Mouse (Mus musculus): Measurements from ENCODE around the gene Golt1a.
A peak's percentile ranks its signal among the peaks of the same experiment; 100 is the strongest.

The Golt1a gene

GRCm38 (mm10) chr1:133309652-133310267 lies at the start of gene Golt1a:
TSS of gene Golt1a (plus strand) at chr1:133309800.
- DNase-seq, result no peak

- DNase-seq, result no peak
Observed at GRCm38 (mm10) chr1:133262628-133263027, 47.0 kb upstream of the Golt1a start.

- peak; percentile 40 to 46 for DNase-seq
Observed at GRCm38 (mm10) chr1:133263134-133263533, 46.5 kb upstream of the Golt1a start.

- DNase-seq, result peak in 1 of 2 experiments; percentile 36
Observed at GRCm38 (mm10) chr1:133264367-133264766, 45.2 kb upstream of the Golt1a start.

- peak in 1 of 2 experiments; percentile 45 for DNase-seq
Observed at GRCm38 (mm10) chr1:133265114-133265766, 44.4 kb upstream of the Golt1a start.

GRCm38 (mm10) chr1:133267094-133267493 lies 42.5 kb upstream of the Golt1a start:
- no peak for DNase-seq

- no peak for DNase-seq
Observed at GRCm38 (mm10) chr1:133267813-133268492, 41.6 kb upstream of the Golt1a start.

GRCm38 (mm10) chr1:133268503-133268902 lies 41.1 kb upstream of the Golt1a start:
- DNase-seq, result no peak

- peak in 1 of 2 experiments; percentile 40 for DNase-seq
Observed at GRCm38 (mm10) chr1:133270336-133270735, 39.3 kb upstream of the Golt1a start.

- DNase-seq, result no peak
Observed at GRCm38 (mm10) chr1:133274163-133274562, 35.4 kb upstream of the Golt1a start.

GRCm38 (mm10) chr1:133276983-133277382 lies 32.6 kb upstream of the Golt1a start:
- DNase-seq, result no peak

- peak; percentile 39 to 52 for DNase-seq
Observed at GRCm38 (mm10) chr1:133278539-133278938, 31.1 kb upstream of the Golt1a start.

GRCm38 (mm10) chr1:133278946-133279631 lies 30.5 kb upstream of the Golt1a start:
- DNase-seq, result peak; percentile 63 to 66

- DNase-seq, result peak; percentile 68 to 75
Observed at GRCm38 (mm10) chr1:133279632-133280093, 29.9 kb upstream of the Golt1a start.

- no peak for DNase-seq
Observed at GRCm38 (mm10) chr1:133280537-133280936, 29.1 kb upstream of the Golt1a start.

GRCm38 (mm10) chr1:133285907-133286306 lies 23.7 kb upstream of the Golt1a start:
- DNase-seq, result no peak

GRCm38 (mm10) chr1:133287051-133287450 lies 22.5 kb upstream of the Golt1a start:
- no peak for DNase-seq

- DNase-seq, result no peak
Observed at GRCm38 (mm10) chr1:133287880-133288279, 21.7 kb upstream of the Golt1a start.

GRCm38 (mm10) chr1:133291888-133292287 lies 17.7 kb upstream of the Golt1a start:
- DNase-seq, result no peak

- no peak for DNase-seq
Observed at GRCm38 (mm10) chr1:133292608-133293007, 17.0 kb upstream of the Golt1a start.

GRCm38 (mm10) chr1:133296376-133296775 lies 13.2 kb upstream of the Golt1a start:
- DNase-seq, result peak; percentile 94 to 95

GRCm38 (mm10) chr1:133298816-133299215 lies 10.8 kb upstream of the Golt1a start:
- no peak for DNase-seq

GRCm38 (mm10) chr1:133302540-133302939 lies 7.1 kb upstream of the Golt1a start:
- peak; percentile 66 to 73 for DNase-seq

Data from cerebellum, postnatal 10 days (tissue).